ENCODE assay signal across 24 mouse cellular contexts in genomic region chr13:52346027-52346375, GRCm38 (mm10).
DNase-seq lines count a peak whose midpoint lies in the region; ATAC-seq and TF ChIP-seq lines count a peak whose summit lies in the region.
"Had no signal": no experiment of that assay in that cellular context is flagged by ENCODE, and none has a peak within 500 bp of the region (broad histone marks: within the 10 kb centered on the region; RNA-seq: fewer than 3 reads in every experiment).

No protein-coding gene starts in this region.

- no peak for DNase-seq in frontal cortex, postnatal 10 days (ENCODE audit: low spot score in 2 of 2)
- DNase-seq in layer of hippocampus, adult 2 months (ENCODE audit: low spot score in 2 of 2): no peak
- no peak for DNase-seq in layer of hippocampus, adult 11-12 months (ENCODE audit: low spot score)
- peak; percentile 9 to 31 for DNase-seq in left cerebral cortex, postnatal 14 days (ENCODE audit: low spot score in 2 of 2)
- no peak for DNase-seq in left cerebral cortex, adult 11 months (ENCODE audit: low spot score)
- no peak for DNase-seq in right cerebral cortex, adult 2 months (ENCODE audit: low spot score in 2 of 2)
- DNase-seq: adrenal gland, adult 2 months; adrenal gland, postnatal 14 days; B cell, adult 2 months; cerebellum, adult 11 months; embryo, embryonic 11 days; gastrocnemius, postnatal 25 days had no signal

- H3K27ac ChIP-seq in layer of hippocampus, adult 2 months: peak overlapping the region; percentile 61
- H3K27ac ChIP-seq: embryonic facial prominence, embryonic 10.5 days; embryonic facial prominence, embryonic 13.5 days; forebrain, embryonic 12.5 days; forebrain, embryonic 15.5 days; heart, embryonic 15.5 days; hindbrain, embryonic 10.5 days; hindbrain, embryonic 13.5 days had no signal

- no peak for TF ChIP-seq CTCF in layer of hippocampus, adult 2 months (conservative IDR thresholded peaks at IDR 0.05)

- intact Hi-C loops in left cerebral cortex, postnatal 14 days (cut with DNase I): loop anchor here (2.0 to 5.0 kb wide), 3 partner anchors 69 to 181 kb away; no protein-coding TSS in a partner anchor

- H3K4me3 ChIP-seq in layer of hippocampus, adult 2 months: no peak overlapping the region
- H3K4me3 ChIP-seq: embryonic facial prominence, embryonic 10.5 days; embryonic facial prominence, embryonic 13.5 days; erythroblast, embryonic 14.5 days; forebrain, embryonic 12.5 days; forebrain, embryonic 15.5 days; heart, embryonic 12.5 days; heart, embryonic 15.5 days; hindbrain, embryonic 10.5 days; hindbrain, embryonic 13.5 days had no signal

- peak; percentile 82 for ATAC-seq in frontal cortex, adult (ENCODE audit: low TSS enrichment)
- ATAC-seq: forebrain, embryonic 15.5 days; hindbrain, embryonic 16.5 days; Patski had no signal

Comparison
In these comparisons a context has a peak if more than half of its experiments do, and no peak if none do; other contexts are left out.
1. DNase-seq: peak in left cerebral cortex, postnatal 14 days (2 of 2); none in frontal cortex, postnatal 10 days (0 of 2), layer of hippocampus, adult 2 months (0 of 2), layer of hippocampus, adult 11-12 months (single experiment), left cerebral cortex, adult 11 months (single experiment) and right cerebral cortex, adult 2 months (0 of 2).